Mouse (Mus musculus) CH12.LX (cell line): ENCODE data around the gene Tent4b. TPM values are rescaled to one million over a fixed set of nuclear protein-coding genes. Genes with fewer than 3 reads are reported as not detected.

Source experiments
- DNase-seq: peaks from one replicate; pipeline ENCODE4 v3.0.0-alpha.2; 2013; ENCODE audit errors: extremely low read depth
- H3K27ac ChIP-seq: 2 replicates; pipeline ENCODE4 v1.5.1; 2012; ENCODE audit warnings: low read depth, mild to moderate bottlenecking, control low read depth, moderate library complexity; ENCODE audit not compliant: insufficient read depth
- H3K27me3 ChIP-seq: replicated peaks from 2 replicates; pipeline ENCODE3; 2012; ENCODE audit warnings: inconsistent platforms
- H3K36me3 ChIP-seq, 2 experiments: replicated peaks in 1 of 2; 2 replicates each; pipeline versions ENCODE3 to v1.6.1; 2012; ENCODE audit warnings: inconsistent platforms in 1 of 2, low read length in 1 of 2, mild to moderate bottlenecking in 1 of 2, mixed read lengths in 1 of 2, moderate library complexity in 1 of 2; ENCODE audit not compliant: control insufficient read depth in 1 of 2, insufficient read depth in 1 of 2
- H3K4me1 ChIP-seq, 2 experiments: 2 replicates each; pipeline ENCODE4 v1.6.1; 2012; ENCODE audit warnings: inconsistent platforms in 1 of 2, moderate library complexity in 1 of 2; ENCODE audit not compliant: insufficient read depth in 2 of 2, control insufficient read depth in 1 of 2
- H3K4me2 ChIP-seq: 2 replicates; pipeline ENCODE4 v1.6.1; 2012; ENCODE audit warnings: low read depth, mild to moderate bottlenecking, control low read depth; ENCODE audit not compliant: poor library complexity, insufficient read depth, severe bottlenecking
- H3K4me3 ChIP-seq, 3 experiments: fragments of 150-350 bp in 1 of 3; sonication (generic) in 1 of 3; replicated peaks in 1 of 3; 2 replicates each; pipeline versions ENCODE3 to v1.5.1; 2011 to 2012; ENCODE audit warnings: low read depth in 2 of 3, low read length in 2 of 3, mild to moderate bottlenecking in 2 of 3, moderate library complexity in 2 of 3, control low read depth in 1 of 3, improper control_type of control experiment in 1 of 3, inconsistent platforms in 1 of 3, mixed read lengths in 1 of 3; ENCODE audit not compliant: poor library complexity in 1 of 3
- H3K79me2 ChIP-seq: replicated peaks from 2 replicates; pipeline ENCODE4 v1.6.1; 2012; ENCODE audit warnings: mild to moderate bottlenecking, moderate library complexity; ENCODE audit not compliant: control insufficient read depth, poor library complexity, insufficient read depth, severe bottlenecking; ENCODE audit errors: extremely low read depth
- H3K9ac ChIP-seq: 2 replicates; pipeline ENCODE4 v1.6.1; 2012; ENCODE audit warnings: low read depth, mild to moderate bottlenecking, control low read depth, moderate library complexity; ENCODE audit not compliant: insufficient read depth
- H3K9me3 ChIP-seq: replicated peaks from 2 replicates; pipeline ENCODE3; 2012; ENCODE audit warnings: low read length, inconsistent platforms, mixed read lengths
- BHLHE40 ChIP-seq: IDR thresholded peaks from 2 replicates; pipeline ENCODE4 v1.6.1; 2011; ENCODE audit warnings: mild to moderate bottlenecking, low read depth, low read length, improper control_type of control experiment
- CHD1 ChIP-seq: IDR thresholded peaks from 2 replicates; pipeline ENCODE4 v1.6.1; 2012; ENCODE audit warnings: low read depth, low read length, improper control_type of control experiment, inconsistent platforms
- CTCF ChIP-seq, 2 experiments: IDR thresholded peaks in 1 of 2; conservative IDR thresholded peaks in 1 of 2; 2 replicates each; pipeline ENCODE4 v1.5.1; 2011 to 2012; ENCODE audit warnings: low read depth in 2 of 2, low read length in 2 of 2, improper control_type of control experiment in 1 of 2, inconsistent platforms in 1 of 2, mild to moderate bottlenecking in 1 of 2, moderate library complexity in 1 of 2
- E2F4 ChIP-seq: IDR thresholded peaks from 2 replicates; pipeline ENCODE4 v1.6.1; 2011; ENCODE audit warnings: low read depth, low read length, improper control_type of control experiment; ENCODE audit not compliant: insufficient replicate concordance
- EP300 ChIP-seq: IDR thresholded peaks from 2 replicates; pipeline ENCODE4 v1.6.1; 2011; ENCODE audit warnings: low read length, improper control_type of control experiment
- ETS1 ChIP-seq: conservative IDR thresholded peaks from 2 replicates; pipeline ENCODE4 v1.6.1; 2012; ENCODE audit warnings: low read depth, mild to moderate bottlenecking, inconsistent platforms, low read length, improper control_type of control experiment, moderate library complexity
- GABPA ChIP-seq: IDR thresholded peaks from 2 replicates; pipeline ENCODE4 v1.6.1; 2012; ENCODE audit warnings: low read depth, low read length, improper control_type of control experiment, inconsistent platforms; ENCODE audit not compliant: insufficient replicate concordance
- IRF4 ChIP-seq: IDR thresholded peaks from 2 replicates; pipeline ENCODE4 v1.6.1; 2014; ENCODE audit warnings: low read depth, mild to moderate bottlenecking, inconsistent platforms, low read length, improper control_type of control experiment
- MAZ ChIP-seq: IDR thresholded peaks from 2 replicates; pipeline ENCODE4 v1.6.1; 2012; ENCODE audit warnings: low read depth, mild to moderate bottlenecking, inconsistent platforms, low read length, improper control_type of control experiment, moderate library complexity
- MXI1 ChIP-seq: IDR thresholded peaks from 2 replicates; pipeline ENCODE4 v1.6.1; 2011; ENCODE audit warnings: mild to moderate bottlenecking, low read depth, low read length, improper control_type of control experiment
- NELFE ChIP-seq: IDR thresholded peaks from 2 replicates; pipeline ENCODE4 v1.6.1; 2011; ENCODE audit warnings: low read depth, low read length, improper control_type of control experiment
- PAX5 ChIP-seq: IDR thresholded peaks from 2 replicates; pipeline ENCODE4 v1.6.1; 2012; ENCODE audit warnings: low read length, inconsistent platforms, mixed read lengths
- RAD21 ChIP-seq: IDR thresholded peaks from 2 replicates; pipeline ENCODE4 v1.6.1; 2011; ENCODE audit warnings: low read depth, mild to moderate bottlenecking, low read length, improper control_type of control experiment, moderate library complexity
- RCOR1 ChIP-seq: conservative IDR thresholded peaks from 2 replicates; pipeline ENCODE4 v1.6.1; 2012; ENCODE audit warnings: low read depth, mild to moderate bottlenecking, inconsistent platforms, low read length, improper control_type of control experiment
- TBP ChIP-seq: conservative IDR thresholded peaks from 2 replicates; pipeline ENCODE4 v1.6.1; 2011; ENCODE audit warnings: low read depth, low read length, improper control_type of control experiment
- TCF12 ChIP-seq: IDR thresholded peaks from 2 replicates; pipeline ENCODE4 v1.6.1; 2014; ENCODE audit warnings: low read depth, mild to moderate bottlenecking, inconsistent platforms, low read length, improper control_type of control experiment
- UBTF ChIP-seq: IDR thresholded peaks from 2 replicates; pipeline ENCODE4 v1.6.1; 2012; ENCODE audit warnings: low read depth, mild to moderate bottlenecking, inconsistent platforms, low read length, improper control_type of control experiment, moderate library complexity
- USF2 ChIP-seq: conservative IDR thresholded peaks from 2 replicates; pipeline ENCODE4 v1.6.1; 2011; ENCODE audit warnings: low read depth, low read length, improper control_type of control experiment
- ZC3H11A ChIP-seq: IDR thresholded peaks from 2 replicates; pipeline ENCODE4 v1.6.1; 2012; ENCODE audit warnings: low read depth, mild to moderate bottlenecking, inconsistent platforms, low read length, improper control_type of control experiment
- ZKSCAN1 ChIP-seq: IDR thresholded peaks from 2 replicates; pipeline ENCODE4 v1.6.1; 2012; ENCODE audit warnings: low read depth, inconsistent platforms, low read length, improper control_type of control experiment, borderline replicate concordance
- ZMIZ1 ChIP-seq: IDR thresholded peaks from 2 replicates; pipeline ENCODE4 v1.6.1; 2012; ENCODE audit warnings: low read depth, mild to moderate bottlenecking, inconsistent platforms, low read length, improper control_type of control experiment
- ZNF384 ChIP-seq: IDR thresholded peaks from 2 replicates; pipeline ENCODE4 v1.6.1; 2012; ENCODE audit warnings: low read depth, low read length, improper control_type of control experiment, inconsistent platforms
- dilution Hi-C: fragments of 300-500 bp; cut with MboI; formaldehyde crosslinking; loops from 2 replicates; pipeline ENCODE4 v1.14.3; 2020; ENCODE audit warnings: low sequenced_read_pairs; ENCODE audit not compliant: extremely low pct_unique_long_range_greater_than_20kb, extremely low pct_ligation_motif_present
- in situ Hi-C: fragments of 300-500 bp; cut with MboI; formaldehyde crosslinking; loops from 3 replicates; pipeline ENCODE4 v1.14.3; 2019; ENCODE audit warnings: low sequenced_read_pairs, low pct_ligation_motif_present, low pct_unique_long_range_greater_than_20kb, mixed read lengths
- polyA plus RNA-seq: library from polyadenylated mRNA; unstranded; fragments of >175 nt; gene quantifications from 2 replicates; pipeline ENCODE4 v1.2.1, GENCODE M21; 2012; ENCODE audit warnings: low read depth; ENCODE audit not compliant: insufficient read length
- total RNA-seq, 2 experiments: library from RNA; depleted of rRNA; stranded (reverse); fragments of 300-350 nt in 1 of 2; fragments of >200 nt in 1 of 2; gene quantifications; 2 replicates each; pipeline ENCODE4 v1.2.3; 2012 to 2014

The Tent4b gene
- total and polyA plus RNA-seq, 3 experiments, result 20.1 to 37.8 (median 27.9) TPM

DNA sequence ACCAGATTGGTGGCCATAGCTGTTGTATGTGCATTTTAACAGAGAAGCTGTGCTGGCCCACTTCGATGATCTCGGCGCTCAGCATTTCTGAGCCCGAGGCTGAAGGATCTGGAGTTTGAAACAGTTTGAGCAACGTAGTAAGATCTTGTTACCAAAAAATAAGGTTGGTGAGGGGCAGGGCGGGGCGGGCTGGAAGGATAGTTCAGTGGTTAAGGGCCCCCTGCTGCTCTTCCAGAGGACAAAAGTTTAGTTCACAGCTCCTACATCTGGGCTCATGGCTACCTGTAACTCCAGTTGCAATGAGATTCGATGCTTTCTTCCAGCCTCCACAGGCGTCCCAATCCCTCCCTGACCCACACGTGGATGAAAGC lies 99.7 kb downstream of the Tent4b start:
- no peak overlapping the region for H3K4me3 ChIP-seq
- no peaks in the 10 kb centered on the region for H3K27me3 ChIP-seq
- no peak for DNase-seq
- no peak overlapping the region for H3K4me2 ChIP-seq
- no peak overlapping the region for H3K27ac ChIP-seq
- H3K9ac ChIP-seq, result no peak overlapping the region
- TF ChIP-seq RCOR1 (no peak), UBTF (no peak), ZNF384 (no peak), GABPA (no peak), MAZ (no peak), CTCF (conservative IDR thresholded peaks at IDR 0.05 in 1 of 2, IDR thresholded peaks at IDR 0.05 in 1 of 2; ENCODE audit: low read depth in 2 of 2, low read length in 2 of 2) (no peak)
- H3K79me2 ChIP-seq, result no peaks in the 10 kb centered on the region
- H3K9me3 ChIP-seq, result no peaks in the 10 kb centered on the region
- peaks cover 42 to 84% of the 10 kb centered on the region in 2 experiments for H3K36me3 ChIP-seq
- dilution Hi-C loops (no loop called here), in situ Hi-C loops (no loop called here)
- peaks cover 20 to 77% of the 10 kb centered on the region in 2 experiments for H3K4me1 ChIP-seq

DNA sequence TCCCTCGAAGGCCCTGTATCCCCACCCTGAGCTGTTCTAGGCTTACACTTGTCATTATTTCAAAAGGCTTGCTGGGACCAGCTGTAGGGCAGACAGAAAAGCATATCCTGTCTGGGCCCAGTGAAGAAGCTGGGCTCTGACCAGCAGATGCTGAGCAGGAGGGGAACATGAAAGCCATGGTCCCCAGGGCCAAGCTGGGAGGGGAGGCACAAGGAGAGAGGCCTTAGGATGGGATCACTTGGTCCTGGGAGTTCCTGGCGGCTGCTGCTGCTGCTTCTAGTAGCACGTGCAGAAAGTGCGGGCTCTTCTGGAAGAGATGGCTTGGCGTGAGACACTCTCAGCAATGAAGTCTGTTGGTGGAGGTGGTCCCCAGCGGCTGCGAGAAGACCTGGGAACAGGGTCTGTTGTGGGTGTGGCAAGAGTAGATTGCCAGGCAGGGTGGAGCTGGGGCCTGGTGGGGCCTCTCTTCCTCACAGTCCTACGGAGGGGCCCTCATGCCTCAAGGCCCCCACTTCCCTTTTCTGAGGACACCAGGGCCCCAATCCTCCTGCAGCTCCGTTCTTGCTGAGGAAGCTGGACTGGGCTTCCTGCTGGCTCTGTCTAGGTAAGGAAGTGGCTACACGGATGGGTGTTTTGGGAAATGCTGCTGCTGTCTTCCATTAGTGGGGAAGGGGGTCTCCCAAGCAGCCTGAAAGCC lies 101.0 kb downstream of the Tent4b start:
- Histone ChIP-seq H3K4me2 (no peak overlapping the region), H3K4me1 (peaks cover 13 to 67% of the 10 kb centered on the region in 2 experiments; a peak in 3 of 4 replicates), H3K4me3 (no peak overlapping the region), H3K9ac (no peak overlapping the region)
- TF ChIP-seq ETS1 (no peak), ZNF384 (no peak), RCOR1 (no peak)
- TF ChIP-seq, all 38 proteins: peak for 0
- DNase-seq, result peak; percentile 50
- no peaks in the 10 kb centered on the region for H3K27me3 ChIP-seq
- in situ Hi-C loops (no loop called here), dilution Hi-C loops (no loop called here)
- no peaks in the 10 kb centered on the region for H3K9me3 ChIP-seq
- H3K27ac ChIP-seq, result 0 out of 2 replicates have a peak overlapping the region, but pooled peaks have one; percentile 2
- H3K79me2 ChIP-seq, result no peaks in the 10 kb centered on the region
- peaks cover 42 to 90% of the 10 kb centered on the region in 2 experiments for H3K36me3 ChIP-seq

DNA sequence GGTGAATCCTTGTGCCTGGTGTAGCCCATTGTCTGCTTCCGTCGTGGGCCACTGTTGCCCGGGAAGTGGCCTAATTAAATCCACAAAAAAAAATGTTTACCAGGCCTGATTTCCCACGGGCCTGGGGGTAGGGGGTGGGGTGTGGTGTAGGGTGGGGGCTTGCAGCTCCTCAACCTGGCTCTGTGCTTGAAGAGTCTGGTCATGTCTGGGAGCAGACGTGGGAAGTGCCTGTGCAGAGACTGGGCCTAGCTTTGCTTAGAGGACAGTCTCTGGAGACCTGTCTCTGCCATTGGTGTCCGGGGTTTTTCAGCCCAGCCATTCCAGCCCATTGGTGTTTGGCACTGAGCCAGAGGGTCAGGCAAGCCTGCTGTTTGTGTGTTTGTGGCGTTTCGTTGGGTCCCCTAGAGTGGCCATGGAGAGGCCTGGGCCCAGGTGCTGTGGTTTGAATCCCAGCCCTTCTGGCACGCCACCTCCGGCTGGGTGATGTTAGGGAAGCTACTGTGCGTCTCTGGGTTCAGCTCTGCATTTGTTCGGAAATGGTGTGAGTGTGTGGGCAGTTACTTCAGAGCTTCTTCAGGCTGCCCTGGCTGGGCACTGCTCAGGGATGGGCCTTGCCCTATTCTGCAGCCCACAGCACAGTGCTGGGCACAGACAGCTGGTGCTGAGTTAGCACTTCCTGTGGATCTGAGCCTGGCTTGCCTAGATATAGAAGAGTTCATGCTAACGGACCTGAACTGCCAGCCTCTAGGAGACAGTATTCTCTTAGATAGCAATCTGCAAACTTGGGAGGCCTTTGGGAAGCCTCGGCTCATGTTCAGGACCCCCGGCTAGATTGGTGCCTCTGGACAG lies 102.8 kb downstream of the Tent4b start:
- H3K79me2 ChIP-seq, result no peaks in the 10 kb centered on the region
- peaks cover 11 to 60% of the 10 kb centered on the region in 2 experiments; a peak in 3 of 4 replicates for H3K4me1 ChIP-seq
- H3K36me3 ChIP-seq, result peaks cover 41 to 86% of the 10 kb centered on the region in 2 experiments
- TF ChIP-seq CHD1 (no peak), CTCF (conservative IDR thresholded peaks at IDR 0.05 in 1 of 2, IDR thresholded peaks at IDR 0.05 in 1 of 2; ENCODE audit: low read depth in 2 of 2, low read length in 2 of 2) (no peak), TCF12 (no peak), ZKSCAN1 (no peak), USF2 (no peak), ZC3H11A (no peak), ZNF384 (no peak), NELFE (no peak), ZMIZ1 (no peak), MXI1 (no peak), GABPA (no peak), E2F4 (no peak), IRF4 (no peak), EP300 (no peak), BHLHE40 (no peak), PAX5 (no peak), ETS1 (no peak), RAD21 (no peak), TBP (no peak)
- no peak overlapping the region for H3K27ac ChIP-seq
- H3K27me3 ChIP-seq, result no peaks in the 10 kb centered on the region
- no peak for DNase-seq
- H3K4me2 ChIP-seq, result no peak overlapping the region
- no peak overlapping the region for H3K9ac ChIP-seq
- in situ Hi-C loops (no loop called here), dilution Hi-C loops (no loop called here)
- no peak overlapping the region for H3K4me3 ChIP-seq
- H3K9me3 ChIP-seq, result no peaks in the 10 kb centered on the region
